Mouse (Mus musculus): ENCODE data around the gene Msl1. TPM values are rescaled to one million over a fixed set of nuclear protein-coding genes. Genes with fewer than 3 reads are reported as not detected.

Gene Msl1
- 31.7 and 33.1 TPM in 2 replicates for polyA plus RNA-seq (2015; fragmentation: Nextera tagmentation; extraction: Ambion mirVana)

DNA sequence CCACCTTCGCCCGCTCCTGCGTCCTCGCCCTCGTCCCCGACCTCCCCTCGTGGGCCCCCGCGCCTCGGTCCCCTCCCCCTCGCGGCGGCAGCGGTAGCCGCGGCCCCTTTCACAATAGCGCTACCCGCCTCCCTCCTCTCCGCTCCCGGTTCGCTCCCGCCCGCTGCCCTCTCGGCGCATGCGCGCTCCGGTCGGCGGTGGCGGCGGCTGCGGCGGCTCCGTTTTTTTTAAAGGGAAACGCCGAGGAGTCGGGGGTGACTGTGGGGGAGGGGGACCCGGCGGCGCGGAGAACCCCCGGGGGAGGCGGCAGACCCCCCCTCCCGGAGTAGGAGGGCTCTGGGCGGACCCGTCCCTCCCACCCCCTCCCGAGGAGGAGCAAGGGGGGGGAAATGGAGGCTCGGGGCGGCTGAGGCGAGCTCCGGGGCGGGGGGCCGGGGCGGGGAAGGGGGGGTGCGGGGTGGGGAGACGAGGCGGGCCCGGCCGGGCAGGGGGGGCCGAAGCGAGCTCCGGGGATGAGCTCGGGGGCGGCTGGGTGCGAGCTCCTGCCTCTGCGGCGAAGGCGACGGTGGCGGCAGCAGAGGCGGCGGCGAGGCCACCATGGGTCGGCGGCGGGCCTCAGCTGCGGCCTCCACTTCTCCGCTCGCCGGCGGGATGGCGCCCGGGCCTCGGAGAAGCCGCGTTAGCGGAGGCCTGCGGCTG, at the start of gene Msl1:
Gene Msl1, plus strand, starts transcription at position 502 of the 699 bp plus-strand sequence.
- Histone ChIP-seq H3K27ac (replicated peaks) (peak within 1 kb of the TSS; percentile 99), H3K4me3 (peak within 1 kb of the TSS; percentile 98), H3K4me1 (replicated peaks) (peaks cover 32% of the 10 kb centered on the region), H3K27me3 (no peaks in the 10 kb centered on the region), H3K9me3 (no peaks in the 10 kb centered on the region), H3K9ac (peak within 1 kb of the TSS; percentile 87), H3K36me3 (peaks cover 14% of the 10 kb centered on the region), H3K4me2 (peak within 1 kb of the TSS; percentile 93)
- under 1% methylated on average over 57 of the region's 89 CpGs for WGBS
- ATAC-seq (ENCODE audit: low FRiP score, low read depth) = peak; percentile 54

- no peak for ATAC-seq (ENCODE audit: low FRiP score, low read depth)
- H3K27me3 ChIP-seq = no peaks in the 10 kb centered on the region
- peak overlapping the region; percentile 98 for H3K9ac ChIP-seq
- WGBS = 36% methylated on average over 12 of the region's 12 CpGs
- peak overlapping the region; percentile 93 for H3K4me2 ChIP-seq
- H3K27ac ChIP-seq (replicated peaks) = peak overlapping the region; percentile 99
- H3K36me3 ChIP-seq = no peaks in the 10 kb centered on the region
- H3K4me3 ChIP-seq = peak overlapping the region; percentile 18; the same call in 1 of the 2 replicates
- H3K9me3 ChIP-seq = no peaks in the 10 kb centered on the region
- peaks cover 83% of the 10 kb centered on the region for H3K4me1 ChIP-seq (replicated peaks)
Measured at GRCm38 (mm10) chr11:98745932-98746853, 49.1 kb upstream of the Msl1 start.

DNA sequence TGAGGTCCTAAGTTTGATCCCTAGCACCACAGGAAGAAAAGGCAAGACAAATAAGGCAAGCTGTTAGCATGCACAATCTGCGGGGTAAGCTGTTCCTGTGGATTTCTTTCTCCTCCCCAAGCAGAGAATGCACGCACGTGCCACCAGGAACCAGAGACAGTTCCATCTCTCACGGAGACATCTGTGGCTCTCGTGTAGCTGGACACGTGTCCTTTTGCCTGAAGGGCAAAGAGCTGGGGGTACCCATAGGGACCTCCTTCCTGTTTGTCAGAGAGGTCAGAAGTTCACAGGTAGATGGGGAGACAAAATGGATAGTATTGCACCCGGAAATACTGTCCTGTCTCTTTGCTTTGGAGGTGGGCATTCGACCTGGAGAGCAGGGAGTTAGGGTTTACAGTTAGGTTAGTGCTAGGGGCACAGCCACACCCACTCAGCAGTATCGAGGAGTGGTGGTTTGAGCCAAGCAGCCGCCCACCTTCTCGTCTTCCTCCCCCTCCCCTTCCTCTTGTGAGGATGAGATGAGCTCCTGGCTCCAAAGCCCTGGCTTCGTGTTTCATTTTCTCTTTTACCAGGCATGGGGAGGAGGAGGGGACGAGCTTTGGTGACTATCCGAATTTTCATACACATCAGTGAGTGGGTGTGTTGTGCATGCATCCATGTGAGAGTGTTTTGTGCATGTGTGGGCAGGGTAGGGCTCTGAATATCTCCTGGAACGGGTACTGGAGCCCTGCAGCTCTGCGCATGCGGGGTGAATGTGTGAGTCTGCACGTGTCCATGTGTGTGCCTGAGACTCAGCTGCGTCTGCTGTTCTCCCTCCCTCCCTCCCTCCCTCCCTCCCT, 48.2 kb upstream of the Msl1 start:
- Histone ChIP-seq H3K4me3 (peak overlapping the region; percentile 18), H3K36me3 (no peaks in the 10 kb centered on the region), H3K9me3 (no peaks in the 10 kb centered on the region), H3K27me3 (no peaks in the 10 kb centered on the region), H3K9ac (peak overlapping the region; percentile 20), H3K27ac (replicated peaks) (peak overlapping the region; percentile 99), H3K4me1 (replicated peaks) (peaks cover 92% of the 10 kb centered on the region), H3K4me2 (peak overlapping the region; percentile 93)
- ATAC-seq (ENCODE audit: low FRiP score, low read depth) = peak; percentile 49
- WGBS = 3% methylated on average over 18 of the region's 19 CpGs

GRCm38 (mm10) chr11:98747804-98748505, 47.4 kb upstream of the Msl1 start:
- Histone ChIP-seq H3K36me3 (no peaks in the 10 kb centered on the region), H3K27me3 (no peaks in the 10 kb centered on the region), H3K27ac (replicated peaks) (peak overlapping the region; percentile 99), H3K4me3 (peak overlapping the region; percentile 21), H3K4me1 (replicated peaks) (peaks cover 97% of the 10 kb centered on the region), H3K9ac (peak overlapping the region; percentile 47), H3K4me2 (peak overlapping the region; percentile 93), H3K9me3 (no peaks in the 10 kb centered on the region)
- ATAC-seq (ENCODE audit: low FRiP score, low read depth) = no peak
- 8% methylated on average over 6 of the region's 6 CpGs for WGBS

GRCm38 (mm10) chr11:98748506-98749416, 46.6 kb upstream of the Msl1 start:
- peak overlapping the region; percentile 99 for H3K27ac ChIP-seq (replicated peaks)
- peak overlapping the region; percentile 21 for H3K4me3 ChIP-seq
- 7% methylated on average over 15 of the region's 15 CpGs for WGBS
- H3K36me3 ChIP-seq = peaks cover 6% of the 10 kb centered on the region
- peaks cover 97% of the 10 kb centered on the region for H3K4me1 ChIP-seq (replicated peaks)
- no peak for ATAC-seq (ENCODE audit: low FRiP score, low read depth)
- no peaks in the 10 kb centered on the region for H3K9me3 ChIP-seq
- H3K9ac ChIP-seq = peak overlapping the region; percentile 47
- H3K4me2 ChIP-seq = peak overlapping the region; percentile 93
- H3K27me3 ChIP-seq = no peaks in the 10 kb centered on the region

GRCm38 (mm10) chr11:98749716-98750115, 45.6 kb upstream of the Msl1 start:
- Histone ChIP-seq H3K27me3 (no peaks in the 10 kb centered on the region), H3K27ac (replicated peaks) (peak overlapping the region; percentile 99), H3K4me2 (peak overlapping the region; percentile 93), H3K4me1 (replicated peaks) (peaks cover 97% of the 10 kb centered on the region), H3K4me3 (peak overlapping the region; percentile 21), H3K36me3 (peaks cover 12% of the 10 kb centered on the region), H3K9me3 (no peaks in the 10 kb centered on the region), H3K9ac (peak overlapping the region; percentile 47)
- no peak for ATAC-seq (ENCODE audit: low FRiP score, low read depth)
- WGBS = 7% methylated on average over 5 of the region's 5 CpGs

DNA sequence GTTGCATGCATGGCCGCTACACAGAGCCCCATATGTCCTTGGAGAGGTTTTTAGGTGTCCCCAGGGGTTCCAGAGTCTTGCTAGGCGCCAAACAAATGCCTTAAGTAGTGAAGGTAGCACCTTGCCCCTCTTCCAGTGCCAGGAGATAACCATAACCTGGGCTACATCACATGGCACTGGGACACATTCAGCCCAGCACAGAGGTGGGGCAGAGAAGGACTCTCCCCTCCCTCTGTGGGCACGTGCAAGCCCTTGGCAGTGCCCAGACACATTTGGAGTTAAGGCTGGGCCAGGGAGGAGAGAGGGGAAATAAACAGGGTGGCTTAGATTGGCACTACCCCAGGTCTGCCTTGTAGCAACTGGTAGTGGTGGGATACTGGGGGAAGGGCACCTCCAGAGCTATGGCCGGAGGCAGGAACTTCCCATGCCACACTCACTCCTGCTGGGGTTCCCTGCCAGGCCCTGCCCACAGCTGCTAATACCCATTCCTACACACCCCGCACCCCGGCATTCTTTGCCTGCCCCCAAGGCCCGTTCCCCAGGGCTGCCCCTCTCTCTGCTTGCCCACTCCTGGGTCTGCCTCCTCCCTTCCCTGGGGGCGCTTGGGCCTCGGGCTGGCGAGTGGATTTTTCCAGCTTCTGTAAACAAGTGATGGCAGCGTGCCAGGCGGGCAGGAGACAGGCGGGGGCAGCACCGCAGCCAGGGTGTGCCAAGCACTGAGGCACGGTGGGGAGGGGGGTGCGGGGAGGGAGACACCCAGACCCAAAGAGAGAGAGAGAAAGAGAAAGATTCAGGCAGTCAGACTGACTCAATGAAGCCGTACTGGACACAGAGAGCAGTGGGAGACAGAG, 44.7 kb upstream of the Msl1 start:
- Histone ChIP-seq H3K9me3 (no peaks in the 10 kb centered on the region), H3K27ac (replicated peaks) (peak overlapping the region; percentile 99), H3K4me1 (replicated peaks) (peaks cover 93% of the 10 kb centered on the region), H3K27me3 (no peaks in the 10 kb centered on the region), H3K4me2 (peak overlapping the region; percentile 93), H3K36me3 (peaks cover 19% of the 10 kb centered on the region), H3K9ac (peak overlapping the region; percentile 26), H3K4me3 (peak overlapping the region; percentile 4)
- ATAC-seq (ENCODE audit: low FRiP score, low read depth) = peak; percentile 68
- 11% methylated on average over 17 of the region's 17 CpGs for WGBS

DNA sequence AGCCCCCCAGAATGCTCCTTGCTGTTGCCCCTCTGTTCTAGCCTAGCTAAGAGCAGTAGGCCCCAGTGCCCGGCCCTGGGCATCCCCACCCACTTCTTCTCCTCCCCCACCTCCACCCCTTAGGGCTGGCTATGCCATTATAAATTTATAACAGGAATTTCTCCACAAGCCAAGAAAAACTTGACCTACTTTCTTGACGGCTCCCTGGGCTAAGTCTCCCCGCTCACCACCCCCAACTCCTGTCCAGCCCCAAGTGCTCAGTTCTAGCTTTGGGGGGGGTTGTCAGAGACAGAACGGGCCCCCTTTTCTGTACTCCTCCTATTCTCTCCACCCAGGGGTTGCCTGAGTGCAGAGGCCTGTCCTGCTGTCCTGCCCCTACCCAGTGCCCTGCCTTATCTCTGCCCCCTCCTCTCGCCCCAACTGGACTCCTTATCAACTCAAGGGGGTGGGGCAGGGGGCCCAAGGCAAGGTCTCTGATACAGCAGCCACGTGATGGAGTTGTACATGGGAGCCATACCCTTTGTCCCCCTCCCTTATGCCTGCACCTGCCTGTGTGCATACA, 44.0 kb upstream of the Msl1 start:
- 0 out of 2 replicates have a peak overlapping the region, but pooled peaks have one; percentile 4 for H3K4me3 ChIP-seq
- no peaks in the 10 kb centered on the region for H3K9me3 ChIP-seq
- peak overlapping the region; percentile 99 for H3K27ac ChIP-seq (replicated peaks)
- WGBS = 12% methylated on average over 6 of the region's 6 CpGs
- H3K4me1 ChIP-seq (replicated peaks) = peaks cover 85% of the 10 kb centered on the region
- H3K36me3 ChIP-seq = peaks cover 26% of the 10 kb centered on the region
- H3K27me3 ChIP-seq = no peaks in the 10 kb centered on the region
- peak overlapping the region; percentile 26; the same call in 1 of the 2 replicates for H3K9ac ChIP-seq
- peak overlapping the region; percentile 93 for H3K4me2 ChIP-seq
- ATAC-seq (ENCODE audit: low FRiP score, low read depth) = no peak

DNA sequence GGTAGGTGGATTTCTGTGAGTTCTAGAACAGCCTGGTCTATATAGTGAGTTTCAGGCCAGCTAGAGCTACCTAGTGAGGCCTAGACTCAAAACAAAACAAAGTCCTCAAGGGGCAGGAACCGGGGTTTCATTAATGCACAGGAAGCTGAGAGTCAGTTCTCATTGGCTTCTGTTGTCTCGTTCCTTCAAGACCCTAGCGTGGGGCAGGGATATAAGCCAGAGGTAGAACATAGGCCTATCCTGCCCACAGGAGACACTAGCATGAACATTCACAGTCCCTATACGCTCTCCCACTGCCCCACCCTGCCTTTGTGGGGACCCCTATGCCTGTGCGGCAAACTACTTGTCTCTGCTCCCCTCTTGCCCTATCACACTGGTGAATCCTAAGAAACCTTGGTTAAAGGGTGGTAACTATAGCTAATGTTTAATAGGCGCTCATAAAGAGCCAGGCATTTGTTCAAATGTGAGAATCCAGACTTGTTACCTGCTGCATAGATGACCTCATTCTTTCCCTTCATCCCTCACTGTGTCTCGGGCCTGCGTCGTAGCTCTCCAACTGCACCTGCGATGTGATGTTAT, 42.7 kb upstream of the Msl1 start:
- Histone ChIP-seq H3K4me1 (replicated peaks) (peaks cover 74% of the 10 kb centered on the region), H3K4me3 (no peak overlapping the region), H3K4me2 (no peak overlapping the region), H3K27me3 (no peaks in the 10 kb centered on the region), H3K9ac (no peak overlapping the region), H3K36me3 (peaks cover 39% of the 10 kb centered on the region), H3K27ac (replicated peaks) (peak overlapping the region; percentile 99; the same call in 1 of the 2 replicates), H3K9me3 (no peaks in the 10 kb centered on the region)
- 79% methylated on average over 10 of the region's 10 CpGs for WGBS
- ATAC-seq (ENCODE audit: low FRiP score, low read depth) = no peak

Measured in hindbrain, embryonic 15.5 days (tissue).